Mouse (Mus musculus) gastrocnemius, postnatal 4 days (tissue): Measurements from ENCODE around the gene Triml1. TPM values are rescaled to one million over a fixed set of nuclear protein-coding genes. Genes with fewer than 3 reads are reported as not detected.

ENCODE experiments used
- DNase-seq, 2 experiments: peaks; one replicate each; pipeline ENCODE4 v3.0.0; 2021 to 2022; ENCODE audit warnings: low spot score in 2 of 2, mixed read lengths in 2 of 2
- long read RNA-seq, 2 experiments: library from polyadenylated mRNA; stranded (forward); transcript quantifications; one replicate each; pipeline ENCODE4 v2.0.0; 2021
- total RNA-seq, 2 experiments: library from RNA; stranded (reverse); gene quantifications; 2 replicates each; pipeline ENCODE4 v1.2.3; 2021

The Triml1 gene
- not detected for total RNA-seq
- long read RNA-seq, experiment 1, result 0 reads
- long read RNA-seq, experiment 2, result 0 reads

DNA sequence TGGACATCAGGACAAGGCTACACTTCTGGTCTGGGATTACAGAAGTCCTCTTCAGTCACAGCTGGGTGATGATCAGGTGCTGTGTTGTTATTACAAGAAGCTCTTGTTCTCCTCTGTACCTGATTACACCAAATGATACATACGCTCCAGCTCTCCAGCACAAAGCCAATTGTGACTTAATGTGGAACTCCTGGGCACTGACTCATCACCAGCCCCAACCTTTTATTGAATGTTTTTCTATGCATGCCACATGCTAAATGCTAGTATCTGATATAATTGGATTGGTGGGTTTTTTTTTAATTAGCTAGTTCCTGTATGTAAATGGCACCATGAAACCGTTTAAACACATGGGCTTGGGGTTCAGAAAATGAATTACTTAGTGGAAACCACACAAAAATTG is at the start of gene Triml1:
Gene Triml1 (minus strand): TSS at position 101 of the 400 bp plus-strand sequence.
- no peak for DNase-seq

DNA sequence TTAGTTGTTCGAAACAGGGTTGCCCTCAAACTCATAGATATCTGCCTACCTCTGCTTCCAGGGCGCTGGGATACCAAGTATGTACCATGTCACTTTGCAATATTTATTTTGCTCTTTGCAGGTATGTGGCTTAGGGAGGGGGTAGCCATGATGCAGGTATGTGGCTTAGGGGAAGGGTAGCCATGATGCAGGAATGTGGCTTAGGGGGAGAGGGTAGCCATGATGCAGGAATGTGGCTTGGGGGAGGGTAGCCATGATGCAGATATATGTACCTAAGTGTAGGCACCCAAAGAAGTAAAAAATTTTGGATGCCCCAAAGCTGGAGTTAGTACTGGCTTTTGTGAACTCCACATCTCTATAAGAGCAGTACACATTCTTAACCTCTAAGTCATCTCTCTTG is 41.0 kb upstream of the Triml1 start:
- no peak for DNase-seq

- DNase-seq, result no peak
These were observed 38.9 kb upstream of the Triml1 start, which contains the start of gene Triml2 for GRCm38 (mm10) chr8:43180054-43180690. Triml2 (plus strand) TSS chr8:43180541.

DNA sequence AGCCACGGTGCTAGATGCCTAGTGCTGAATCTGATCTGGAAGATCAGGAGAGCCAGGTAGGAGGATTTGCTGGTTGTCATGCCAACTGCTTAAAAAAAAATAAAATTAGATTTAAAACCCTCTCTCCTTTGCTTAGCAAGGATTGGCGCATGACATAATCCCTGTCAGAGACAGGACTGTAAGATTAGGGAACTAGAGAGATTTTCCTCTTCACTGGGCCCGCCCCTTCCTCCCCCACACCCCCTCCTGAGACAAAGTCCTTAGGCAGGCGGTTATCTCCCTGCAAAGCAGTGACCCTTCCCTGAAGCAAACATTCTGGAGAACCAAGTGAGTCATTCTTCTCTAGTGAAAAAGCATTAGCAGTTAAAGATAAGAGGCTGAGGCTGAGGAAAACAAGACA is 37.9 kb upstream of the Triml1 start:
- DNase-seq, result no peak

GRCm38 (mm10) chr8:43178263-43178662 is 37.0 kb upstream of the Triml1 start:
- DNase-seq, result no peak

DNA sequence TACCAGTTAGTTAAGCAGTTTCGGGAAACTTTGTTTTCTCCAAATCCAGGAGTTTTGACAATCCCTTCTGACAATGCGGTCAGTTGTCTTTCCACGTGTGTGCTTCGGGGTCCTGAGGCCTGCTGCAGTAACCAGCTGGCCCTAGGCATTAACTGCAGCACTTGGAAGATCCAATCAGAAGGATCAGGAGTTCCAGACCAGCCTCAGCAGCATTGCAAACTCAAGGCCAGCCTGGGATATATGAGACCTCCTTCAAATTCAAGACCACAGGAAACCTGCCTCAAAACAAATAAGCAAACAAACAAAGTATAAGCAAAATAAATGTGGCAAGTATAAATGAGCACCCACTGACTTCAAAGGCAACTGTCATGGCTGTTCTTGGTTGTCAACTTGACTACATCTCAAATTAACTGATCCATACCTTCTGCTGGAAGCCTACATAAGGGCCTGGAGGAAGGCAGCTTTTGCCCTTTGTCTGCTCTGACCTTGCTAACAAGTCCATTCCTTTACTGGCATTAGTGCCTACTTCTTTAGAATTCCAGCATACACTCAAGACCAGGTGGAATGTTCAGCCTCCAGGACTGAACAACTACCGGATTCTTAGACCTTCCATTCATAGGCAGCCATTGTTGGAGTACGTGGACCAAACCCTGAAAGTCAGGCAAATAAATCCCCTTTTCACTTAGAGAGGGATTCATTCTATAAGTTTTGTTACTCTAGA is 35.6 kb upstream of the Triml1 start:
- no peak for DNase-seq

DNA sequence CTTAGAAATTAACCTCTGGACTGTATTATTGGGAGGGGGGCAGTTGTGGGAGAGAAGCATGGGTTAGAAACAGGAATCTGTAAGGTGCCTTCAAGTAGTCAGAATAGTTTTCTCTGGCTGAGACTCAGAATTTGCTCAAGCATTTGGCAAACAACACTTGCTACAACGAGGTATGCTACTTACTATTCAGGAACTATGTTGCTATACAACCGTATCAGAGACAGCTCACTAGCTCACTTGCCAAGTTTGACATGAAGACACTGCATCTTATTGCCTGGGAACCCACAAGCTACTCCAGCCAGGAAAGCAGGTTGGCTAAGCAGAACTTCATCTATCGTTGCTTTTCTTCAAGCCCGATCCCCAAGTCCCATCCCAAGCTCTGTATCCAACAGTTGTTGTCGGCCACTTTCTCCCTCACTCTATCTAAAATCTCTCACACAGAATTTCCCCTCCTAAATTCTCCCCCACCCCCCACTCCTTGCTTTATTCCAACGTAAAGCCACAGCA is 28.0 kb upstream of the Triml1 start:
- no peak for DNase-seq

DNA sequence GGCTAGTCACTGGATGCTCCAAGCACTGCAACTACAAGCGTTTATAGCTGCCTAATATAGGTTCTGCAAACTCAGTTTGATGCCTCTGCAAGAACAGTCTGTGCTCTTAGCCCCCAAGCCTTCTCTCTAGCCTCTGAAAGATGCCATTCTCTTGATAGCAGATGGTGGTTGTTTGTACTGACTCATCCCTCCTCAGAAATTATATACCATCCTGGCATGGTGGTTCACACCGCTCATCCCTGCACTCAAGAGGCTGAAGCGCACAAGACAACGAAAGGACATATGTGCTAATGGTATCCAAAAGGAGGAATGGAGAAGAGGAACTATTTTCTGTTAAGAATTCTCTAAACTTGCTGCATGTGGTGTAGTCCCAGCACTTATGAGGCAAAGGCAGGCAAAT is 26.8 kb upstream of the Triml1 start:
- no peak for DNase-seq

DNA sequence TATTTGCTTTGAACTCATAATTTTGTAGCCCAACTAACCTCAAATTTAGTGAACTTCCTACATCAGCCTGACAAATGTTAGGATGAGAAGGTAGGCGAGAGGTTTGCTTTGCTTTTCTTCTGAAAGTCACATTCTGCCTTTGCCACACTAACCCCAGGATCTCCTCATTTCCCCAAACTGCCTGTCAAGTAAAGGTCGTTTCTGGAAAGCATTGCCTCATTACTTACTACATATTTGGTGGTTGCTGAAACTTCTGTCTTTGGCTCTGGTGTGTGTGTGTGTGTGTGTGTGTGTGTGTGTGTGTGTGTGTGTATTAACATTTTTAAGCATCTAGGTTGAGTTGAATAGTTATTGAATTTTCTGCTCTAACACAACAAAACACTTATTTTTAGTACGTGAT is 23.2 kb upstream of the Triml1 start:
- no peak for DNase-seq

- DNase-seq, result no peak
These were observed 22.0 kb upstream of the Triml1 start for GRCm38 (mm10) chr8:43163255-43163654.

GRCm38 (mm10) chr8:43149307-43149706 is 8.0 kb upstream of the Triml1 start:
- DNase-seq, result no peak

GRCm38 (mm10) chr8:43111205-43111827 is 30.0 kb downstream of the Triml1 start:
- no peak for DNase-seq

Other genes starting within 250 kb of the Triml1 start
- not detected for gene Triml2, start 39.1 kb upstream of the Triml1 start, total RNA-seq
- not detected for gene Zfp42, start 165.5 kb upstream of the Triml1 start, total RNA-seq